Mouse (Mus musculus): ENCODE data around the gene Sel1l. TPM values are rescaled to one million over a fixed set of nuclear protein-coding genes. Genes with fewer than 3 reads are reported as not detected.

The Sel1l gene
- total and polyA plus RNA-seq, 3 experiments, result 19.5 to 64.9 (median 64.5) TPM

GRCm38 (mm10) chr12:91802586-91803206, 46.3 kb downstream of the Sel1l start:
- Histone ChIP-seq H3K27me3 (ENCODE audit: control insufficient read depth, insufficient read depth, low read length) (no peaks in the 10 kb centered on the region; the same call in 1 of the 2 replicates), H3K4me3 (no peak overlapping the region), H3K9ac (ENCODE audit: low read depth, low read length) (no peak overlapping the region), H3K27ac (no peak overlapping the region), H3K79me2 (replicated peaks; ENCODE audit: control insufficient read depth, insufficient read depth, low read length) (no peaks in the 10 kb centered on the region), H3K4me1 (ENCODE audit: control insufficient read depth, insufficient read depth, low read length) (no peaks in the 10 kb centered on the region), H3K36me3 (ENCODE audit: control insufficient read depth, insufficient read depth, low read length) (no peaks in the 10 kb centered on the region)
- intact Hi-C loops (cut with DNase I), result no loop called here
- WGBS, result 84% methylated on average over 12 of the region's 12 CpGs
- DNase-seq, result no peak
- TF ChIP-seq POLR2A (IDR thresholded peaks at IDR 0.05; ENCODE audit: insufficient read depth, low read depth, low read length), result no peak
- no peak for TF ChIP-seq EP300 (IDR thresholded peaks at IDR 0.05; ENCODE audit: insufficient read depth, low read depth, low read length)
- TF ChIP-seq CTCF (IDR thresholded peaks at IDR 0.05), result no peak

DNA sequence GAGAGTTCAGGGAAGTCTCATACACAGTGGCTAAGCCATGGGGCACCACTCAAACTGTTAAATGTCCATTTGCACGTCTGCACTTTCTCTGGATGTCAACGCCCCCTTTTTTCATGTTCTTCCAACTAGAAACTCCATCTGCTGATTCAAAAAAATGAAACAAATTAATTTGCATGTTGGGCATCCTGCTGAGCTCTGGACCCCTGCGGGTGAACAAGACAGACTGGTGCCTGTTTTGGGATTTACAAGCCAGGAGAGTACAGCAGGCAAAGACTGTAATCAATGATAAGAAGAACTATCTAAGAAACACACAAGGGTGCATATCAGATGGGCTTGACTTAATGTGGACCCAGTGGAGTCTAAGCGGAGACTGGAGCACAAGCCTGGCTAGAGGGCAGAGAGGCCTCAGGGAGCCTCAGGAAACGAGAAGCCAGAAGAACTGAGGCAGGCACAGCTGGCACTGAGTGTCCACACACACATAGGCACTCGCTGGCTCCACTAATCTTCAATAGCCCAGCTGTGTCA, 48.0 kb downstream of the Sel1l start:
- intact Hi-C loops (cut with DNase I), result no loop called here
- 51% methylated on average over 6 of the region's 6 CpGs for WGBS
- H3K4me3 ChIP-seq, result no peak overlapping the region

DNA sequence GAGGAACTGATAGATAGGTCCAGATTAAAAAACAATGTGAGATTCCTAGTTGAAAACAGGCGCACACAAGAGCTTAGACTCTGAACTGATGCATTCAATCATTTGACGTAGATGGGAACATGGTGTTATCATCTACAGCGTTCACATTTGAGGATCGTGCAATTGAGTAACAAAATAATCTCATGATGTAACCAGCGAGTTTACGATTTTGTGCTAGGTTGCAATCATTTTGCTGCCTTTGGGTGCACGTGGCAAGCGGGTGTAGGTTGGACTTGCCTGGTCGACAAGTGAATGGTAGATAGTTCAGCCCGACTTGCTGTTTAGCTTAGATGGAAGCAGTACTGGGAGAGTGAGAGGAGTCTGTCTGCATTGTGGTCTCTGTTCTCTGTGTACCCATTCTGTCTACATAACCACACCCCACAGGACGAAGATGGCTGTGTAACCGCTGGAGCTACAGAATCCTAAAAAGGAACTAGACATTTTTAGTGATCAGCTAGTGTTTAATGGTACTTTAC, 49.1 kb downstream of the Sel1l start:
- H3K36me3 ChIP-seq (ENCODE audit: control insufficient read depth, insufficient read depth, low read length), result no peaks in the 10 kb centered on the region
- H3K79me2 ChIP-seq (replicated peaks; ENCODE audit: control insufficient read depth, insufficient read depth, low read length), result no peaks in the 10 kb centered on the region
- WGBS, result 57% methylated on average over 12 of the region's 12 CpGs
- DNase-seq, result no peak
- no peak for TF ChIP-seq EP300 (IDR thresholded peaks at IDR 0.05; ENCODE audit: insufficient read depth, low read depth, low read length)
- TF ChIP-seq POLR2A (IDR thresholded peaks at IDR 0.05; ENCODE audit: insufficient read depth, low read depth, low read length), result no peak
- TF ChIP-seq CTCF (IDR thresholded peaks at IDR 0.05), result no peak
- no peak overlapping the region for H3K9ac ChIP-seq (ENCODE audit: low read depth, low read length)
- H3K4me3 ChIP-seq, result no peak overlapping the region
- H3K4me1 ChIP-seq (ENCODE audit: control insufficient read depth, insufficient read depth, low read length), result no peaks in the 10 kb centered on the region
- no peaks in the 10 kb centered on the region; the same call in 1 of the 2 replicates for H3K27me3 ChIP-seq (ENCODE audit: control insufficient read depth, insufficient read depth, low read length)
- no peak overlapping the region for H3K27ac ChIP-seq
- intact Hi-C loops (cut with DNase I), result loop anchor here (1.0 kb wide), 1 partner anchor 400 kb away; no protein-coding TSS in a partner anchor

More for the DNA sequence above, 48.0 kb downstream of the Sel1l start:
- no peaks in the 10 kb centered on the region; the same call in 1 of the 2 replicates for H3K27me3 ChIP-seq (ENCODE audit: control insufficient read depth, insufficient read depth, low read length)
- TF ChIP-seq EP300 (IDR thresholded peaks at IDR 0.05; ENCODE audit: insufficient read depth, low read depth, low read length), result no peak
- no peak for TF ChIP-seq CTCF (IDR thresholded peaks at IDR 0.05)
- TF ChIP-seq POLR2A (IDR thresholded peaks at IDR 0.05; ENCODE audit: insufficient read depth, low read depth, low read length), result no peak
- no peaks in the 10 kb centered on the region for H3K36me3 ChIP-seq (ENCODE audit: control insufficient read depth, insufficient read depth, low read length)
- H3K9ac ChIP-seq (ENCODE audit: low read depth, low read length), result no peak overlapping the region
- H3K27ac ChIP-seq, result no peak overlapping the region
- no peaks in the 10 kb centered on the region for H3K4me1 ChIP-seq (ENCODE audit: control insufficient read depth, insufficient read depth, low read length)
- no peaks in the 10 kb centered on the region for H3K79me2 ChIP-seq (replicated peaks; ENCODE audit: control insufficient read depth, insufficient read depth, low read length)
- no peak for DNase-seq

DNA sequence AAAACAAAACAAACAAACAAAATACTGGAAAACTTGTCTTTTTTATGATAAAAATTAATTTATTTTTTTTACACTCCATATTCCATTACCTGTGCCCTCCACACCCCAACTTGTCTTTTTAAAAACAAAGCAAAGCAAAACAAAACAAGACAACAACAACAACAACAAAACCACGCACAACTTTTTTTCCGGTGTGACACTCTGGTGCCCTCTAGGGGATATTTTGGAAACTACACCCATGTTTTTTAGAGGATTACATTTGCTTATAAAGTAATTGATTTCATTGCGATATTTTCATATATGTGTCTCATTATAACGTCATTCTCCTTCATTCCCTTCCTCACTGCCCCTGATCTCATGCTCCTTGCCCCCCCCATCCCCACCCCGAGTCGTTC, 49.6 kb downstream of the Sel1l start:
- no peak overlapping the region for H3K27ac ChIP-seq
- DNase-seq, result no peak
- H3K36me3 ChIP-seq (ENCODE audit: control insufficient read depth, insufficient read depth, low read length), result no peaks in the 10 kb centered on the region
- no peak overlapping the region for H3K9ac ChIP-seq (ENCODE audit: low read depth, low read length)
- no peak for TF ChIP-seq EP300 (IDR thresholded peaks at IDR 0.05; ENCODE audit: insufficient read depth, low read depth, low read length)
- TF ChIP-seq CTCF (IDR thresholded peaks at IDR 0.05), result peak; percentile 88
- no peak for TF ChIP-seq POLR2A (IDR thresholded peaks at IDR 0.05; ENCODE audit: insufficient read depth, low read depth, low read length)
- 10% methylated on average over 6 of the region's 6 CpGs for WGBS
- no peaks in the 10 kb centered on the region; the same call in 1 of the 2 replicates for H3K27me3 ChIP-seq (ENCODE audit: control insufficient read depth, insufficient read depth, low read length)
- no peaks in the 10 kb centered on the region for H3K4me1 ChIP-seq (ENCODE audit: control insufficient read depth, insufficient read depth, low read length)
- no peak overlapping the region for H3K4me3 ChIP-seq
- H3K79me2 ChIP-seq (replicated peaks; ENCODE audit: control insufficient read depth, insufficient read depth, low read length), result no peaks in the 10 kb centered on the region
- intact Hi-C loops (cut with DNase I), result loop anchor here (1.0 kb wide), 1 partner anchor 399 kb away; no protein-coding TSS in a partner anchor

DNA sequence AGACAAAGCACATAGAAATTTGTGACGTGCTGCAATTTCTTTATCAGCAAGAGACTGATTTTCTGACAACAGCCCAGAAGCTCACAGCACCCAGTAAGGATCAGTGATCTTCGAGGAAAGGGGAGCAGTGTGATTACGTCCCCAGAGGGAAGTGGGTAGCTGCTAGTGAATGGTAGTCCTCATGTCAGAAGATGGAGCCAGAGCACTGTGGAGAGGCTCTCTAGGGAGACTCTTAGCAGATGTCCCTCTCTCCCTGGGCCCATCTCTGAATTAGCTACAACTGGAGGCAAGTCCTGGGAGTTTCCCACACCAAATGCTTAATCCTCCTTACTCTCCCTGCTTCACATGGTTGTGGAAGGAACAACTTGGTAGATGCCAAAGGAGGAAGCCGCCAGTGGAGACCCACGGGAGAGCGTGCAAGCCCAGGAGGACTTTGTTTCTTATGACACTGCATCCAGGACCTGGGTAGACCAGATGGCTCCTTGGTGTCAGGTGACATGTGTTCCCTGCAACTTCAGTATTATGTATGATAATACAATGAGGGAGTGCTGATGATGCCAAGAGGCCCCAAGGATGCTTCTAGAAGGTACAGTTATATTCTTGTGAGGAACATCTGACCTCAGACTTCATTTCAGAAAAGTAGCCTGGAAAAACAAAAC, 50.1 kb downstream of the Sel1l start:
- DNase-seq, result no peak
- H3K9ac ChIP-seq (ENCODE audit: low read depth, low read length), result no peak overlapping the region
- TF ChIP-seq POLR2A (IDR thresholded peaks at IDR 0.05; ENCODE audit: insufficient read depth, low read depth, low read length), result no peak
- no peak for TF ChIP-seq CTCF (IDR thresholded peaks at IDR 0.05)
- TF ChIP-seq EP300 (IDR thresholded peaks at IDR 0.05; ENCODE audit: insufficient read depth, low read depth, low read length), result no peak
- H3K4me1 ChIP-seq (ENCODE audit: control insufficient read depth, insufficient read depth, low read length), result no peaks in the 10 kb centered on the region
- no peak overlapping the region for H3K27ac ChIP-seq
- no peak overlapping the region for H3K4me3 ChIP-seq
- no peaks in the 10 kb centered on the region for H3K79me2 ChIP-seq (replicated peaks; ENCODE audit: control insufficient read depth, insufficient read depth, low read length)
- WGBS, result 65% methylated on average over 6 of the region's 6 CpGs
- H3K36me3 ChIP-seq (ENCODE audit: control insufficient read depth, insufficient read depth, low read length), result no peaks in the 10 kb centered on the region
- H3K27me3 ChIP-seq (ENCODE audit: control insufficient read depth, insufficient read depth, low read length), result no peaks in the 10 kb centered on the region; the same call in 1 of the 2 replicates
- intact Hi-C loops (cut with DNase I), result loop anchor here (1.0 kb wide), 1 partner anchor 399 kb away; no protein-coding TSS in a partner anchor

All from heart, adult 2 months (tissue).